ENCODE assay signal across 29 mouse cellular contexts in the genomic region with DNA sequence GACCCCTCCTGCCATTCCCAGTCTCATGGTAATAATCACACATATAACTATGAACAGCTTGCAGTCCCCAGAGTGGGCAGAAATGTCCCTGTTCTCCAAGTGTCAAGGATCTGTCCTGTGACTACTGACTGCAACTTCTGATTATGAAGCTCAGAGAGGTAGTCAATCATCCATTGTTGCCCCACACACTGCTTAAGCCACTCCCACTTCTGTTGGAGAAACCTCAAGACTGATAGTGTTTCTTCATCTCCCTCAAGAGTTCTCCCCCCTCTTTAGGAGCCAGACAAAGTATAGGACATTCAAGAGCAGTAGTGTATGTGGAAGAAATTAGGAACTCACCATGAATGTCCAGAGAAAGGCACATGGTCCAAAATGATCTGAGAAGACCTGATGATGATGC. TPM values are rescaled to one million over a fixed set of nuclear protein-coding genes. Genes with fewer than 3 reads are reported as not detected.
"Had no signal": no experiment of that assay in that cellular context is flagged by ENCODE, and none has a peak within 500 bp of the region (broad histone marks: within the 10 kb centered on the region; RNA-seq: fewer than 3 reads in every experiment).

No protein-coding gene starts in this region.

- H3K9me3 ChIP-seq: heart, embryonic 10.5 days; heart, embryonic 12.5 days; hindbrain, embryonic 10.5 days; hindbrain, embryonic 12.5 days; intestine, embryonic 15.5 days; kidney, embryonic 15.5 days; limb, embryonic 10.5 days; limb, embryonic 12.5 days; liver, embryonic 13.5 days had no signal

- H3K27ac ChIP-seq: gastrocnemius, adult 2 months; heart, adult 2 months; heart, embryonic 10.5 days; hindbrain, embryonic 10.5 days; hindbrain, embryonic 12.5 days; hindbrain, embryonic 14.5 days; intestine, embryonic 15.5 days; kidney, embryonic 15.5 days; kidney, postnatal 0 days; limb, embryonic 10.5 days; limb, embryonic 12.5 days; liver, embryonic 13.5 days had no signal

- H3K36me3 ChIP-seq: heart, embryonic 10.5 days; heart, embryonic 12.5 days; hindbrain, embryonic 10.5 days; hindbrain, embryonic 12.5 days; intestine, embryonic 15.5 days; kidney, embryonic 15.5 days; limb, embryonic 10.5 days; limb, embryonic 12.5 days; liver, embryonic 13.5 days had no signal

- DNase-seq: gastrocnemius, adult 2 months; gastrocnemius, postnatal 10 days; gastrocnemius, postnatal 25 days; heart, adult 11 months; heart, adult 2 months; heart, postnatal 10 days; heart, postnatal 4 days; kidney, adult 18-20 months; kidney, adult 8-10 months; kidney, postnatal 14 days; kidney, postnatal 36 days; layer of hippocampus, adult 9-11 months; layer of hippocampus, postnatal 36 days; liver; liver, embryonic 13.5 days had no signal

- ATAC-seq: hindbrain, embryonic 16.5 days; inflammation-experienced regulatory T-cells, adult 6 months; intestine, embryonic 15.5 days; intestine, postnatal 0 days had no signal

- H3K9ac ChIP-seq: heart, embryonic 12.5 days; hindbrain, embryonic 12.5 days; hindbrain, embryonic 14.5 days; intestine, embryonic 15.5 days; kidney, embryonic 15.5 days; limb, embryonic 12.5 days; liver, embryonic 13.5 days had no signal

- H3K27me3 ChIP-seq: heart, embryonic 12.5 days; hindbrain, embryonic 12.5 days; intestine, embryonic 15.5 days; kidney, embryonic 15.5 days; limb, embryonic 12.5 days; liver, embryonic 13.5 days had no signal

- H3K4me3 ChIP-seq: gastrocnemius, adult 2 months; heart, adult 2 months; heart, embryonic 10.5 days; heart, embryonic 12.5 days; hindbrain, embryonic 10.5 days; hindbrain, embryonic 12.5 days; intestine, embryonic 15.5 days; kidney, embryonic 15.5 days; limb, embryonic 10.5 days; limb, embryonic 12.5 days; liver, embryonic 13.5 days had no signal

- H3K4me1 ChIP-seq: intestine, embryonic 15.5 days; limb, embryonic 12.5 days; liver, embryonic 13.5 days had no signal

RNA-seq across cellular contexts. Expression of gene Xrra1, which starts 28.8 kb away (rescaled TPM):
- total RNA-seq: heart, postnatal 25 days had no signal
- polyA plus RNA-seq: inflammation-experienced regulatory T-cells, adult 6 months; liver, embryonic 13.5 days had no signal
